Mouse (Mus musculus) ES-E14 (cell line): ENCODE measurements at regions not wholly inside any gene's neighbourhood (a gene's known extent, or its start where the extent isn't known, plus 50 kb on each side); places are given as distances from the start of the nearest gene placed in this dataset.

Source experiments
- CHD2 ChIP-seq: IDR thresholded peaks from 2 replicates; pipeline ENCODE4 v1.6.1; 2014; ENCODE audit warnings: mild to moderate bottlenecking, low read depth, low read length, inconsistent platforms
- MAFK ChIP-seq: IDR thresholded peaks from 2 replicates; pipeline ENCODE4 v1.6.1; 2014; ENCODE audit warnings: mild to moderate bottlenecking, low read depth, low read length, inconsistent platforms; ENCODE audit not compliant: insufficient read depth
- ZC3H11A ChIP-seq: IDR thresholded peaks from 2 replicates; pipeline ENCODE4 v1.6.1; 2012; ENCODE audit warnings: low read depth, mild to moderate bottlenecking, inconsistent platforms, low read length, borderline replicate concordance

DNA sequence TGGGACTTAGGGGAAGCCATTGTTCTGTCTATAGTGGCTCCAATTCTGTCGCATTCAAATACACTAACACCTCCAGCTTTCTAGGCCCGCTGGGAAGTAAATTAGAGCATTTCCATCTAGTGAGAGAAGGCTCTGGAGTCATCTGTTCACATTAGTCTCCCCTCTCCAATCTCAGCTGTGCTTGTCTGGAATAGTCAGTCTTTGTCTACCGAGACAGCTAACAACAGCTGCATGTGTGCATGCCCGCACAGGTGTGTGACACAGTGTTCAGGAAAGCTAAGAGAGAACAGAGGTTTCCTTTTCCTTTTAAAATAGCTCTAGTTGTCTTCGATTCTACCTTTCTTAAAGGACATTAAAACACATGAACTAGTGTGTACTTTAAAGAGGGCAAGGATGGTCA lies 122.7 kb downstream of the Scg2 start:
- TF ChIP-seq MAFK, result no peak
- no peak for TF ChIP-seq ZC3H11A
- TF ChIP-seq CHD2, result no peak
